Mouse (Mus musculus): ENCODE data around the gene Olfr608. TPM values are rescaled to one million over a fixed set of nuclear protein-coding genes. Genes with fewer than 3 reads are reported as not detected.
"Not testable (repeated sequence)": the region's sequence is repeated elsewhere in the genome, so short reads cannot be mapped to it uniquely, and the experiment has no call there.

Gene Olfr608
- not detected in 2 replicates for polyA plus RNA-seq (2015; fragmentation: Nextera tagmentation; extraction: Ambion mirVana)

DNA sequence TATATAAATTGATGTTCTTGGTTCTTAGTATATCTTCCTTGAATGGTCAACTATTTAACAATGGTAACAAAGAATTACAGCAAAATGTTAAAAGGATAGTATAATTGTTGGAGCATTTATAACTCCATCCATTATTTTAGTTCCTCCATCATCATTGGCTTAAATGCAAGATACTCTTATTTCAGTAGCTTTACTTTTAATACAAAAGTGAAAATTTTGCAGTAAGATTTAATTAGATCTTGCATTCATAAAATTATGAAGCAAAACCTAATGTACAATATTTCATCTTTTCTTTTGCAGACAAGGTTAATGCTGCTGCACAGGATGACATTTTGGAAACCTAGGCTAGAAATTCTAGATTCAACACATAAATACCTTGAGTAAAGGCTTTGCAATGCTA, at the start of gene Olfr608:
TSS of gene Olfr608 (plus strand) at position 301 of the 400 bp plus-strand sequence.
- no peak for ATAC-seq (ENCODE audit: low FRiP score, low TSS enrichment)
- Histone ChIP-seq H3K27me3 (ENCODE audit: insufficient read depth, low read length) (no peaks in the 10 kb centered on the region), H3K36me3 (ENCODE audit: insufficient read depth, low read length) (no peaks in the 10 kb centered on the region), H3K9ac (replicated peaks; ENCODE audit: low read length) (no peak within 1 kb of the TSS), H3K4me3 (ENCODE audit: low read length) (no peak within 1 kb of the TSS), H3K4me2 (replicated peaks; ENCODE audit: low read depth, low read length) (no peak within 1 kb of the TSS), H3K9me3 (ENCODE audit: low read length) (no peaks in the 10 kb centered on the region), H3K27ac (ENCODE audit: low read length) (no peak within 1 kb of the TSS), H3K4me1 (ENCODE audit: insufficient read depth, low read length) (no peaks in the 10 kb centered on the region)

DNA sequence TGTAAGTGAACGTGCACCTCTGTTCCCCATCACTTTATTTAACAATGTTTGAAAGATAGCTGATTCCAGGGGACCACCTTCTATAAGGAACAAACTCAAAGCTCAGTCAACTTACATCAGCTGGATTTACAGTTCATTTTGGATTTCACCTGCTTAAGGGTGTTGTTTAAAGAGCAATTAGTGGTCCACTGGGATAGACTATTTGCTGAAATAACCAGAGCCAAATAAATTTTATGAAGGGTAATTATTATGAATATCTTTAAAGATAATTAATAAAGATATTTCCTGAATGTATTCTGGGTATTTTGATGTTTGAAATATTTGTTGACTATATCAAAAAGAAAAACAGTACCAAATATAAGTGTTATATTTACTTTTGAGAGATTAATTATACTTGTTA, 24.3 kb upstream of the Olfr608 start, which contains the start of gene Olfr605:
TSS of gene Olfr605 (minus strand) at position 101 of the 400 bp plus-strand sequence.
- H3K4me2 ChIP-seq (replicated peaks; ENCODE audit: low read depth, low read length): no peak within 1 kb of the TSS
- H3K4me3 ChIP-seq (ENCODE audit: low read length): no peak within 1 kb of the TSS
- no peaks in the 10 kb centered on the region for H3K27me3 ChIP-seq (ENCODE audit: insufficient read depth, low read length)
- no peak for ATAC-seq (ENCODE audit: low FRiP score, low TSS enrichment)
- H3K9me3 ChIP-seq (ENCODE audit: low read length): no peaks in the 10 kb centered on the region
- 93% methylated on average over 1 of the region's 1 CpGs for WGBS
- H3K36me3 ChIP-seq (ENCODE audit: insufficient read depth, low read length): no peaks in the 10 kb centered on the region
- H3K4me1 ChIP-seq (ENCODE audit: insufficient read depth, low read length): no peaks in the 10 kb centered on the region
- no peak within 1 kb of the TSS for H3K9ac ChIP-seq (replicated peaks; ENCODE audit: low read length)
- no peak within 1 kb of the TSS for H3K27ac ChIP-seq (ENCODE audit: low read length)

DNA sequence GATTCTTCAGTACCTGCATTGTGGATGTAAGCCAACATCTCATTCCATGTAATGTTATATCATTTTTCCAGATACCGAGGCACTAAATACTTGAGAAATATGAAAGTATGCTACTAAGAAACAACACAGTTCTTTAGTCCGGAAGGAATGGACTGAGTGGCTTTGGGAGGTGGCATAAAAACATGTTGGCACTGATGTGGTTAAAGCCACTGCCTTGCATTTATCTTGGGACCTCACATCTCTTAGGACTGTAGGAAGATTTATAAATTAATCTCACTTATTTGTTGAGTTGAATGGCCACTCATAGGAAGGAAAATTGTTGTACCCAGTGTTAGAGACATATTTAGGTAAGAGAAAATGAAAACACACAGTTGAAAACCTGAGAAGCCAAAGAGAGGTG, 20.9 kb upstream of the Olfr608 start, which contains the start of gene Olfr606:
TSS of gene Olfr606 (plus strand) at position 301 of the 400 bp plus-strand sequence.
- no peaks in the 10 kb centered on the region for H3K4me1 ChIP-seq (ENCODE audit: insufficient read depth, low read length)
- ATAC-seq (ENCODE audit: low FRiP score, low TSS enrichment): no peak

DNA sequence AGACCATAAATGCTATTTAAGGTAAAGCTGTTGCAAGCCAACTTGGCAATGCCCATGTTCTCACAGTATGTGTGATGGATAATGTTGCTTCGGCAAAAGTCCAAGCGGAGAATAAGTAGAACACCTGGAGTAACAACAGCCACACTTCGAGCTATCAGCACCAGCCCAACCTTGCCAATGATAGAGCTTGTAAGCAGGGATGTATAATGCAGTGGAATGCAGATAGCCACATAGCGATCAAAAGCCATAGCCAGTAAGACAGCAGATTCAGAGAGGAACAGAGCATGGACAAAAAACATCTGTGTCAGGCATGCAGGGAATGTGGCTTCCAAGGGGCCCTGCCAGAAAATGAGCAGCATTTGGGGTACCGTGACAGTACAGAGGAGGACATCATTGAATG, 9.1 kb upstream of the Olfr608 start:
- Histone ChIP-seq H3K9me3 (ENCODE audit: low read length) (no peaks in the 10 kb centered on the region), H3K36me3 (ENCODE audit: insufficient read depth, low read length) (no peaks in the 10 kb centered on the region), H3K4me1 (ENCODE audit: insufficient read depth, low read length) (no peaks in the 10 kb centered on the region), H3K27me3 (ENCODE audit: insufficient read depth, low read length) (no peaks in the 10 kb centered on the region), H3K4me3 (ENCODE audit: low read length) (no peak overlapping the region), H3K27ac (ENCODE audit: low read length) (no peak overlapping the region), H3K4me2 (replicated peaks; ENCODE audit: low read depth, low read length) (no peak overlapping the region), H3K9ac (replicated peaks; ENCODE audit: low read length) (no peak overlapping the region)
- 85% methylated on average over 5 of the region's 5 CpGs for WGBS
- ATAC-seq (ENCODE audit: low FRiP score, low TSS enrichment): no peak

More for the DNA sequence above, 20.9 kb upstream of the Olfr608 start, which contains the start of gene Olfr606:
- no peaks in the 10 kb centered on the region for H3K27me3 ChIP-seq (ENCODE audit: insufficient read depth, low read length)
- H3K9me3 ChIP-seq (ENCODE audit: low read length): no peaks in the 10 kb centered on the region
- H3K36me3 ChIP-seq (ENCODE audit: insufficient read depth, low read length): no peaks in the 10 kb centered on the region
- no peak within 1 kb of the TSS for H3K4me2 ChIP-seq (replicated peaks; ENCODE audit: low read depth, low read length)
- WGBS: 94% methylated on average over 2 of the region's 2 CpGs
- no peak within 1 kb of the TSS for H3K4me3 ChIP-seq (ENCODE audit: low read length)
- no peak within 1 kb of the TSS for H3K27ac ChIP-seq (ENCODE audit: low read length)
- H3K9ac ChIP-seq (replicated peaks; ENCODE audit: low read length): no peak within 1 kb of the TSS

DNA sequence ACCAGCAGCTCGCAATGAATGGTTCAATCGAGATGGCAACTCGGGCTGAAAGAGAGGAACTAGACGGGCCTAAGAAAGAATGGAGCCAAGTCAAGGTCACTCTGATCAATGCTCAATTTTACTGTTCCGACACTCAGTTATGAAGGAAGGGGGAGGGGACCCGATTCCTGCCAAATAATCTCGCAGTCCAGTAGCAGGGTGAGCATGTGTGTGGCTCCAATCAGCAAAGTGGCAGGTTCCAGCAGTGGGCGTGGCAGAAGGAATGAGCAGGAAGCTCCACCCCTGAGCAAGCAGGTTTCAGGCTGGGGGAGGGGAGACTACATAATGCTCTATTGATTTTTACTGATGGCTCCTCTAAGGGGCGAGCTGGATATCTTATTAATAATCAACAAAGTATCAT, 7.4 kb downstream of the Olfr608 start:
- ATAC-seq (ENCODE audit: low FRiP score, low TSS enrichment); H3K9me3 ChIP-seq (ENCODE audit: low read length); H3K4me1 ChIP-seq (ENCODE audit: insufficient read depth, low read length); H3K27ac ChIP-seq (ENCODE audit: low read length); H3K4me2 ChIP-seq (replicated peaks; ENCODE audit: low read depth, low read length); H3K9ac ChIP-seq (replicated peaks; ENCODE audit: low read length); H3K27me3 ChIP-seq (ENCODE audit: insufficient read depth, low read length); H3K4me3 ChIP-seq (ENCODE audit: low read length); H3K36me3 ChIP-seq (ENCODE audit: insufficient read depth, low read length): not testable (repeated sequence)
- 82% methylated on average over 9 of the region's 9 CpGs for WGBS

DNA sequence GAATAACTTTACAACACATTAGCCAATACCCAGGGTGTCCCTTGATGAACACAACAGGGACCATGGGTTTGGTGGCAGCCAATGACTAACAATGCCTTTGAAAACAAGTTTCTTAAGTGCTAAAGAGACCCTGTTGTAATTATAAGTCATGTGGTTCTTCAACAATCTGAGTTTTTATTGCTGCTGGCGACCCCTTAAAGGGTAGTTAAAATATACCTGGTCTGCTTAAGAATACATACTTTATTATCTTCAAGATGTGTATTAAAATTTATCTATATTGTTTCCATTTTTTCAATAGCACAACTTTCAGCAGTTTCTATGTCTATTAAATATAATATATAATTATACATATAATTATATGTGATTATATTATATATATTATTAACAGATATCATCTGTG, 28.3 kb downstream of the Olfr608 start, which contains the start of gene Olfr609:
TSS of gene Olfr609 (minus strand) at position 101 of the 400 bp plus-strand sequence.
- 50% methylated on average over 1 of the region's 1 CpGs for WGBS

DNA sequence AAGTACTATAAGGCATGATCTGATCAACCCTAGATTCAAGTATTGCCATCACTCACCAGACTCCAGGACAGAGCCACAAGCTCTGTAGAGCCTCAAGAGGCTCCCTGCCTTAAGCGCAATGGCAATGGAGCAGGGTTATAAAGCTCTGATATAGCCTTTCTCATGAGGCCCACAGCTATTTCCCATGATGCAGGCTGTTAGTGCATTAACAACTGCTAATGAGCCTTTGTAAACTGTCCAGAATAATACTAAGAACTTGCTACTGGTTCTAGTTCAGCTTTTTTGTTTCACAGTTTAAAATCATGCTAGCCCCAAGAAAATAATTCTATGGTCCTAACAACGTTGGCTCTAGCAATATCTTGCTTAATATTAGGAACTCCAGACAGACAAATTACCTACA, 42.3 kb downstream of the Olfr608 start, which contains the start of gene Olfr610:
TSS of gene Olfr610 (minus strand) at position 101 of the 400 bp plus-strand sequence.
- Histone ChIP-seq H3K9me3 (ENCODE audit: low read length) (no peaks in the 10 kb centered on the region; the same call in 1 of the 2 replicates), H3K27me3 (ENCODE audit: insufficient read depth, low read length) (no peaks in the 10 kb centered on the region), H3K9ac (replicated peaks; ENCODE audit: low read length) (no peak within 1 kb of the TSS), H3K4me1 (ENCODE audit: insufficient read depth, low read length) (no peaks in the 10 kb centered on the region), H3K36me3 (ENCODE audit: insufficient read depth, low read length) (no peaks in the 10 kb centered on the region), H3K4me3 (ENCODE audit: low read length) (no peak within 1 kb of the TSS), H3K27ac (ENCODE audit: low read length) (no peak within 1 kb of the TSS), H3K4me2 (replicated peaks; ENCODE audit: low read depth, low read length) (no peak within 1 kb of the TSS)
- 93% methylated on average over 2 of the region's 2 CpGs for WGBS
- no peak for ATAC-seq (ENCODE audit: low FRiP score, low TSS enrichment)

More for the DNA sequence above, 28.3 kb downstream of the Olfr608 start, which contains the start of gene Olfr609:
- Histone ChIP-seq H3K27me3 (ENCODE audit: insufficient read depth, low read length) (no peaks in the 10 kb centered on the region), H3K9ac (replicated peaks; ENCODE audit: low read length) (no peak within 1 kb of the TSS), H3K4me3 (ENCODE audit: low read length) (no peak within 1 kb of the TSS), H3K36me3 (ENCODE audit: insufficient read depth, low read length) (no peaks in the 10 kb centered on the region), H3K27ac (ENCODE audit: low read length) (no peak within 1 kb of the TSS), H3K4me1 (ENCODE audit: insufficient read depth, low read length) (no peaks in the 10 kb centered on the region), H3K4me2 (replicated peaks; ENCODE audit: low read depth, low read length) (no peak within 1 kb of the TSS), H3K9me3 (ENCODE audit: low read length) (no peaks in the 10 kb centered on the region)
- no peak for ATAC-seq (ENCODE audit: low FRiP score, low TSS enrichment)

DNA sequence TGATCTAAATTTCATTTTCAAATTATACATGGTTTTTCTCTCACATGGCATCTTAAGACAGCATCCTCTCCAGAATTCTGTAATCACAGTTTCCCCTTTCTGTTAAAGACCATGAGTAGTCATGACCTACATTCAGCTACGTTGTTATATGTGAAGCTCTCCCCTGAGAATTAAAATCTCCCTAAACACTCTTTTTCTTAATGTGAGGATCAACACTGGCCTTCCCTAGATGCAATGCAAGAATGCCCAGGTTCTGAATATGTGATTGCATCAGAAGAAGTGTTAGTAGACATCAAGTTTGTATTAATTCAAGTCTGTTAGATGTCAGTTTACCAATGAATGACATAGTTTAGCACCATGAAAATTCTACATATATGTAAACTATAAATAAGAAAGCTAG, 51.1 kb downstream of the Olfr608 start, which contains the start of gene Olfr611:
TSS of gene Olfr611 (minus strand) at position 101 of the 400 bp plus-strand sequence.
- H3K4me2 ChIP-seq (replicated peaks; ENCODE audit: low read depth, low read length); H3K36me3 ChIP-seq (ENCODE audit: insufficient read depth, low read length); H3K27ac ChIP-seq (ENCODE audit: low read length); H3K4me1 ChIP-seq (ENCODE audit: insufficient read depth, low read length); H3K9ac ChIP-seq (replicated peaks; ENCODE audit: low read length); ATAC-seq (ENCODE audit: low FRiP score, low TSS enrichment); H3K4me3 ChIP-seq (ENCODE audit: low read length); H3K27me3 ChIP-seq (ENCODE audit: insufficient read depth, low read length); H3K9me3 ChIP-seq (ENCODE audit: low read length): not testable (repeated sequence)
- 71% methylated on average over 1 of the region's 1 CpGs for WGBS

Other genes starting within 250 kb of the Olfr608 start
- gene Usp17ld, start 217.4 kb upstream of the Olfr608 start, polyA plus RNA-seq (2015; fragmentation: Nextera tagmentation; extraction: Ambion mirVana): not detected in 2 replicates
- not detected in 2 replicates for gene Olfr596, start 164.2 kb upstream of the Olfr608 start, polyA plus RNA-seq (2015; fragmentation: Nextera tagmentation; extraction: Ambion mirVana)
- gene Olfr597, start 153.6 kb upstream of the Olfr608 start, polyA plus RNA-seq (2015; fragmentation: Nextera tagmentation; extraction: Ambion mirVana): not detected in 2 replicates
- gene Olfr598, start 146.3 kb upstream of the Olfr608 start, polyA plus RNA-seq (2015; fragmentation: Nextera tagmentation; extraction: Ambion mirVana): not detected in 2 replicates
- gene Olfr599, start 134.0 kb upstream of the Olfr608 start, polyA plus RNA-seq (2015; fragmentation: Nextera tagmentation; extraction: Ambion mirVana): not detected in 2 replicates
- not detected in 2 replicates for gene Olfr600, start 120.2 kb upstream of the Olfr608 start, polyA plus RNA-seq (2015; fragmentation: Nextera tagmentation; extraction: Ambion mirVana)
- not detected in 2 replicates for gene Olfr601, start 107.2 kb upstream of the Olfr608 start, polyA plus RNA-seq (2015; fragmentation: Nextera tagmentation; extraction: Ambion mirVana)
- gene Olfr603, start 83.7 kb upstream of the Olfr608 start, polyA plus RNA-seq (2015; fragmentation: Nextera tagmentation; extraction: Ambion mirVana): not detected in 2 replicates
- gene Usp17lc, start 54.8 kb upstream of the Olfr608 start, polyA plus RNA-seq (2015; fragmentation: Nextera tagmentation; extraction: Ambion mirVana): not detected in 2 replicates
- gene Olfr605, start 24.4 kb upstream of the Olfr608 start, polyA plus RNA-seq (2015; fragmentation: Nextera tagmentation; extraction: Ambion mirVana): not detected in 2 replicates
- gene Olfr606, start 20.8 kb upstream of the Olfr608 start, polyA plus RNA-seq (2015; fragmentation: Nextera tagmentation; extraction: Ambion mirVana): not detected in 2 replicates
- gene Olfr607, start 5.7 kb upstream of the Olfr608 start, polyA plus RNA-seq (2015; fragmentation: Nextera tagmentation; extraction: Ambion mirVana): not detected in 2 replicates
- gene Olfr609, start 28.2 kb downstream of the Olfr608 start, polyA plus RNA-seq (2015; fragmentation: Nextera tagmentation; extraction: Ambion mirVana): not detected in 2 replicates
- not detected in 2 replicates for gene Olfr610, start 42.2 kb downstream of the Olfr608 start, polyA plus RNA-seq (2015; fragmentation: Nextera tagmentation; extraction: Ambion mirVana)
- not detected in 2 replicates for gene Olfr611, start 51.0 kb downstream of the Olfr608 start, polyA plus RNA-seq (2015; fragmentation: Nextera tagmentation; extraction: Ambion mirVana)
- gene Olfr612, start 72.8 kb downstream of the Olfr608 start, polyA plus RNA-seq (2015; fragmentation: Nextera tagmentation; extraction: Ambion mirVana): not detected in 2 replicates
- not detected in 2 replicates for gene Olfr613, start 78.2 kb downstream of the Olfr608 start, polyA plus RNA-seq (2015; fragmentation: Nextera tagmentation; extraction: Ambion mirVana)
- gene Olfr615, start 86.2 kb downstream of the Olfr608 start, polyA plus RNA-seq (2015; fragmentation: Nextera tagmentation; extraction: Ambion mirVana): not detected in 2 replicates
- gene Olfr616, start 99.3 kb downstream of the Olfr608 start, polyA plus RNA-seq (2015; fragmentation: Nextera tagmentation; extraction: Ambion mirVana): not detected in 2 replicates
- not detected in 2 replicates for gene Olfr617, start 103.2 kb downstream of the Olfr608 start, polyA plus RNA-seq (2015; fragmentation: Nextera tagmentation; extraction: Ambion mirVana)
- not detected in 2 replicates for gene Olfr618, start 120.2 kb downstream of the Olfr608 start, polyA plus RNA-seq (2015; fragmentation: Nextera tagmentation; extraction: Ambion mirVana)
- not detected in 2 replicates for gene Olfr619, start 130.7 kb downstream of the Olfr608 start, polyA plus RNA-seq (2015; fragmentation: Nextera tagmentation; extraction: Ambion mirVana)
- gene Olfr620, start 142.7 kb downstream of the Olfr608 start, polyA plus RNA-seq (2015; fragmentation: Nextera tagmentation; extraction: Ambion mirVana): not detected in 2 replicates
- not detected in 2 replicates for gene Olfr622, start 172.8 kb downstream of the Olfr608 start, polyA plus RNA-seq (2015; fragmentation: Nextera tagmentation; extraction: Ambion mirVana)
- gene Olfr623, start 193.8 kb downstream of the Olfr608 start, polyA plus RNA-seq (2015; fragmentation: Nextera tagmentation; extraction: Ambion mirVana): not detected in 2 replicates
- 0.02 and 0.04 TPM in 2 replicates for gene Olfr624, start 201.3 kb downstream of the Olfr608 start, polyA plus RNA-seq (2015; fragmentation: Nextera tagmentation; extraction: Ambion mirVana)
- gene Olfr625-ps1, start 212.8 kb downstream of the Olfr608 start, polyA plus RNA-seq (2015; fragmentation: Nextera tagmentation; extraction: Ambion mirVana): not detected in 2 replicates
- not detected in 2 replicates for gene Olfr243, start 244.8 kb downstream of the Olfr608 start, polyA plus RNA-seq (2015; fragmentation: Nextera tagmentation; extraction: Ambion mirVana)

Measured in kidney, embryonic 16.5 days (tissue).